Mouse (Mus musculus) lung, adult 2 months (tissue): ENCODE data around the gene Gm9747.

Experiments
- CTCF ChIP-seq: fragments of 200-500 bp; IDR thresholded peaks from 2 replicates; pipeline ENCODE4 v1.5.1; 2011; ENCODE audit warnings: mild to moderate bottlenecking, low read length, control low read depth; ENCODE audit not compliant: insufficient read depth
- POLR2A ChIP-seq: fragments of 200-500 bp; IDR thresholded peaks from 2 replicates; pipeline ENCODE4 v1.6.1; 2011; ENCODE audit warnings: low read depth, mild to moderate bottlenecking, control low read depth, low read length, borderline replicate concordance; ENCODE audit errors: extremely low read depth

DNA sequence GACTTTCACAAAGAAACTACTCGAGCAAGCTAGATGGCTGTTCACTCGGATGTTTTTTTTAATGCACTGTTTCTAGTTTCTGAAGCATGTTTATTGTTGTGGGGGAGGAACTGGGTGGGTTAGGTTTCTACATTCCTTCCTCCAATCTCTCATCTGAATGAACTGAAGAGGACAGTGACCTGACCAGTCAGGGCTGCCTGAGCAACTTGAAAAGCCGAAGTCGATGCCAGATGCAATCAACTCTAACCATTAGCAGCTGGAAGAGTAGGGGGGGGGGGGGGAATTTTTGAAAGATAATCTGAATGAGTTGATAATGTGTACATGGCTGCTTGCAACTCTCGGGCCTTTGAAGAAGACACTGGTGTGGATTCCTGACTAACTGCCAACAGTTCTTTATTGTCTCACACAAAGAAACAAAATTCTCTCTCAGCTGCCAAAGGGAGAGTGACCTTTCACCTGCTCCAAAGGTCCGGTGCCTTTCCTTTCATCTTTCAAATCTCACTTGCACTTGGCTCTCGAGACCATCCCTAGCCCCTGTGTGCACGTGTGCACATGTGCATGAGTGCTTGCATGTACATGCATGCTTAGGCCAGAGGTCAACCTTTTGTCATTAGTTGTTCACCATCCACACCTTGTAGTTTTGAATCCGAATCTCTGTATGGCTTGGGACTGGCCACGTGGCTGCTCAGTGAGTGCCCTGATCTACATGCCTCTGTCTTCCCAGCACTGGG is 14.5 kb downstream of the Gm9747 start:
- TF ChIP-seq CTCF (no peak), POLR2A (no peak)
